Mouse (Mus musculus) G1E (cell line): Measurements from ENCODE around the gene Rps6ka5. TPM values are rescaled to one million over a fixed set of nuclear protein-coding genes. Genes with fewer than 3 reads are reported as not detected.

Experiments used
- ATAC-seq: 2 replicates; pipeline ENCODE4 v1.8.0; 2016; ENCODE audit warnings: mild to moderate bottlenecking; ENCODE audit not compliant: insufficient number of reproducible peaks, poor library complexity, low FRiP score, severe bottlenecking; ENCODE audit errors: extremely low read depth
- DNase-seq: peaks from one replicate; pipeline ENCODE4 v3.0.0; 2012; ENCODE audit warnings: low spot score
- H3K27me3 ChIP-seq: 2 replicates; pipeline ENCODE4 v1.6.1; 2012; ENCODE audit warnings: mild to moderate bottlenecking, low read length, inconsistent platforms; ENCODE audit not compliant: insufficient read depth
- H3K36me3 ChIP-seq: replicated peaks from 2 replicates; pipeline ENCODE3; 2012; ENCODE audit warnings: mild to moderate bottlenecking, inconsistent platforms
- H3K4me1 ChIP-seq: 2 replicates; pipeline ENCODE4 v1.6.1; 2012; ENCODE audit warnings: low read depth, low read length, inconsistent platforms, mixed read lengths; ENCODE audit not compliant: insufficient read depth
- H3K4me3 ChIP-seq: 2 replicates; pipeline ENCODE4 v1.5.1; 2012; ENCODE audit warnings: low read depth, mild to moderate bottlenecking, inconsistent platforms, low read length, moderate library complexity, mixed read lengths
- H3K9me3 ChIP-seq: replicated peaks from 2 replicates; pipeline ENCODE4 v1.6.1; 2012; ENCODE audit warnings: inconsistent platforms
- CTCF ChIP-seq: IDR thresholded peaks from 2 replicates; pipeline ENCODE4 v1.5.1; 2012; ENCODE audit warnings: low read depth, low read length, inconsistent platforms, mixed read lengths
- GATA1 ChIP-seq: IDR thresholded peaks from 2 replicates; pipeline ENCODE4 v1.6.1; 2012; ENCODE audit warnings: borderline replicate concordance, low read length, inconsistent platforms, mixed read lengths
- GATA2 ChIP-seq: IDR thresholded peaks from 2 replicates; pipeline ENCODE4 v1.6.1; 2012; ENCODE audit warnings: low read depth, low read length, inconsistent platforms, borderline replicate concordance
- POLR2AphosphoS5 ChIP-seq: IDR thresholded peaks from 2 replicates; pipeline ENCODE4 v1.6.1; 2012; ENCODE audit warnings: low read depth, low read length, inconsistent platforms; ENCODE audit not compliant: insufficient replicate concordance
- TAL1 ChIP-seq: conservative IDR thresholded peaks from 2 replicates; pipeline ENCODE4 v1.6.1; 2012; ENCODE audit warnings: low read depth, low read length, inconsistent platforms, mixed read lengths
- polyA plus RNA-seq: library from polyadenylated mRNA; stranded (reverse); fragments of >175 nt; gene quantifications from 2 replicates; pipeline ENCODE4 v1.2.3, GENCODE M21; 2012
- total RNA-seq, 2 experiments: library from RNA; stranded (forward) in 1 of 2; stranded (reverse) in 1 of 2; fragments of 200-1000 nt in 1 of 2; fragments of >200 nt in 1 of 2; fragmentation: Nextera tagmentation in 1 of 2; gene quantifications; 2 replicates each; pipeline ENCODE4 v1.2.3; 2014 to 2017

Gene Rps6ka5
- total and polyA plus RNA-seq, 3 experiments = 12.6 to 52.2 (median 41.5) TPM

- Histone ChIP-seq H3K4me3 (no peak overlapping the region), H3K4me1 (no peaks in the 10 kb centered on the region), H3K36me3 (peaks cover 37% of the 10 kb centered on the region), H3K27me3 (no peaks in the 10 kb centered on the region), H3K9me3 (no peaks in the 10 kb centered on the region)
- no peak for TF ChIP-seq GATA2
- no peak for TF ChIP-seq POLR2AphosphoS5
- no peak for TF ChIP-seq TAL1
- TF ChIP-seq CTCF = no peak
- no peak for ATAC-seq
- no peak for DNase-seq
Measured at GRCm38 (mm10) chr12:100543437-100544193, 183.2 kb downstream of the Rps6ka5 start.

- ATAC-seq = no peak
- no peaks in the 10 kb centered on the region for H3K4me1 ChIP-seq
Measured at GRCm38 (mm10) chr12:100542494-100542893, 184.3 kb downstream of the Rps6ka5 start.

GRCm38 (mm10) chr12:100542076-100542475 is 184.7 kb downstream of the Rps6ka5 start:
- Histone ChIP-seq H3K4me1 (0 out of 2 replicates have a peak, but pooled peaks cover 2% of the 10 kb centered on the region), H3K36me3 (peaks cover 32% of the 10 kb centered on the region), H3K27me3 (no peaks in the 10 kb centered on the region; the same call in 1 of the 2 replicates), H3K9me3 (no peaks in the 10 kb centered on the region), H3K4me3 (no peak overlapping the region)
- no peak for DNase-seq
- no peak for ATAC-seq
- no peak for TF ChIP-seq GATA2
- TF ChIP-seq POLR2AphosphoS5 = no peak
- no peak for TF ChIP-seq GATA1
- no peak for TF ChIP-seq CTCF
- no peak for TF ChIP-seq TAL1

More at GRCm38 (mm10) chr12:100542494-100542893, 184.3 kb downstream of the Rps6ka5 start:
- TF ChIP-seq POLR2AphosphoS5 (no peak), GATA1 (no peak), CTCF (no peak), GATA2 (no peak)
- H3K27me3 ChIP-seq = no peaks in the 10 kb centered on the region
- no peak overlapping the region for H3K4me3 ChIP-seq
- peaks cover 35% of the 10 kb centered on the region for H3K36me3 ChIP-seq
- no peak for DNase-seq
- H3K9me3 ChIP-seq = no peaks in the 10 kb centered on the region

GRCm38 (mm10) chr12:100539158-100539714 is 187.5 kb downstream of the Rps6ka5 start:
- H3K27me3 ChIP-seq = peaks cover 2% of the 10 kb centered on the region; the same call in 1 of the 2 replicates
- 0 out of 2 replicates have a peak, but pooled peaks cover 2% of the 10 kb centered on the region for H3K4me1 ChIP-seq
- no peak for ATAC-seq
- no peak for TF ChIP-seq TAL1
- no peak for TF ChIP-seq CTCF
- no peak for TF ChIP-seq GATA2
- no peak for TF ChIP-seq POLR2AphosphoS5
- no peak for TF ChIP-seq GATA1
- H3K9me3 ChIP-seq = no peaks in the 10 kb centered on the region
- no peak overlapping the region for H3K4me3 ChIP-seq
- DNase-seq = no peak
- peaks cover 21% of the 10 kb centered on the region for H3K36me3 ChIP-seq

GRCm38 (mm10) chr12:100538445-100539157 is 188.2 kb downstream of the Rps6ka5 start:
- Histone ChIP-seq H3K4me3 (no peak overlapping the region), H3K36me3 (peaks cover 16% of the 10 kb centered on the region), H3K27me3 (peaks cover 2% of the 10 kb centered on the region; the same call in 1 of the 2 replicates), H3K9me3 (no peaks in the 10 kb centered on the region), H3K4me1 (0 out of 2 replicates have a peak, but pooled peaks cover 2% of the 10 kb centered on the region)
- DNase-seq (no peak), ATAC-seq (no peak)
- TF ChIP-seq GATA1 = no peak
- TF ChIP-seq GATA2 = no peak
- no peak for TF ChIP-seq POLR2AphosphoS5
- TF ChIP-seq CTCF = no peak
- TF ChIP-seq TAL1 = no peak

GRCm38 (mm10) chr12:100537091-100537490 is 189.7 kb downstream of the Rps6ka5 start:
- DNase-seq (no peak), ATAC-seq (no peak)
- peaks cover 2% of the 10 kb centered on the region; the same call in 1 of the 2 replicates for H3K27me3 ChIP-seq
- peaks cover 8% of the 10 kb centered on the region for H3K36me3 ChIP-seq
- H3K4me3 ChIP-seq = no peak overlapping the region
- H3K9me3 ChIP-seq = no peaks in the 10 kb centered on the region
- TF ChIP-seq GATA1 (no peak), TAL1 (no peak), GATA2 (no peak), POLR2AphosphoS5 (no peak), CTCF (no peak)
- H3K4me1 ChIP-seq = 0 out of 2 replicates have a peak, but pooled peaks cover 2% of the 10 kb centered on the region
